Mouse (Mus musculus): Measurements from ENCODE around the gene Tatdn2. TPM values are rescaled to one million over a fixed set of nuclear protein-coding genes. Genes with fewer than 3 reads are reported as not detected.
"Not testable (repeated sequence)": the region's sequence is repeated elsewhere in the genome, so short reads cannot be mapped to it uniquely, and the experiment has no call there.

The Tatdn2 gene
- total and polyA plus RNA-seq, 2 experiments from 2014 or later, result 1.7 to 67.0 TPM

GRCm38 (mm10) chr6:113695203-113695602 is 1.6 kb upstream of the Tatdn2 start:
- Histone ChIP-seq H3K36me3 (ENCODE audit: insufficient read depth) (peaks cover 3% of the 10 kb centered on the region; the same call in 1 of the 2 replicates), H3K27ac (ENCODE audit: low read depth, low read length) (no peak overlapping the region), H3K4me1 (ENCODE audit: insufficient read depth) (peaks cover 14% of the 10 kb centered on the region; the same call in 1 of the 2 replicates), H3K27me3 (ENCODE audit: insufficient read depth, low read length) (no peaks in the 10 kb centered on the region), H3K9ac (no peak overlapping the region), H3K4me2 (ENCODE audit: low read depth) (no peak overlapping the region), H3K4me3 (ENCODE audit: low read depth, low read length) (no peak overlapping the region), H3K9me3 (ENCODE audit: low read length) (no peaks in the 10 kb centered on the region)
- no peak for TF ChIP-seq CTCF (IDR thresholded peaks at IDR 0.05; ENCODE audit: low read depth)
- WGBS, result 73% methylated on average over 1 of the region's 1 CpGs
- no peak for DNase-seq
- ATAC-seq, result no peak

DNA sequence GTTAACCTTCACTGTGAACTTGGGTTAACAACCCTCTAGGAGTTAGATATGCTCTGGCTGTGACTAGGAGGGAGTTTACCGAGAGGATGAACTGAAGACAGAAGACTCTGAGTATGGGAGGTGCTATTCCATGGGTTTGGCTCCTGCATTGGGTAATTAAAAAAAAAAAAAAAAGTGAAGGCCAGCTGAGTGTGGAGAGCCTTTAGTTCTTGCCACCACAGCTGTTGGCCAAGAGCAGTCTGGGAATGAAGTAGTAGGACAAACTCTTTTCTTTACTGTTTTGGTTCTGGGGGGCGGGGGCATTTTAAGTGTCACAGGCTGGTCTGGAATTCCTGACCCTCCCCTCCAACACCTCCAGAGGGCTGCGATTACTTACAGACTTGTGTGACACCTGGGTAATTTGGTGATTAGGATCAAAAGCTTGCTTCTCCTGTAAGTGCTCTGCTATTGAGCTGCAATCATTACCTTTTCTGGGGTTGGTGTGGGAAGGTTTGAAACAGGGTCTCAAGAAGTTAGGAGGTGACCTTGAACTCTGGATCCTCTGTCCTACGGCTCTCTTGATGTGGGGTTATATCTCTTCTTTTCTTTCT is 989 bp upstream of the Tatdn2 start:
- H3K4me3 ChIP-seq (ENCODE audit: low read depth, low read length), result no peak overlapping the region
- peak overlapping the region; percentile 45 for H3K9ac ChIP-seq
- no peak for TF ChIP-seq CTCF (IDR thresholded peaks at IDR 0.05; ENCODE audit: low read depth)
- peaks cover 5% of the 10 kb centered on the region; the same call in 1 of the 2 replicates for H3K36me3 ChIP-seq (ENCODE audit: insufficient read depth)
- H3K27me3 ChIP-seq (ENCODE audit: insufficient read depth, low read length), result no peaks in the 10 kb centered on the region
- DNase-seq (no peak), ATAC-seq (no peak)
- no peaks in the 10 kb centered on the region for H3K9me3 ChIP-seq (ENCODE audit: low read length)
- H3K27ac ChIP-seq (ENCODE audit: low read depth, low read length), result 0 out of 2 replicates have a peak overlapping the region, but pooled peaks have one; percentile 72
- H3K4me1 ChIP-seq (ENCODE audit: insufficient read depth), result peaks cover 14% of the 10 kb centered on the region; the same call in 1 of the 2 replicates
- 86% methylated on average over 4 of the region's 4 CpGs for WGBS
- H3K4me2 ChIP-seq (ENCODE audit: low read depth), result peak overlapping the region; percentile 99

DNA sequence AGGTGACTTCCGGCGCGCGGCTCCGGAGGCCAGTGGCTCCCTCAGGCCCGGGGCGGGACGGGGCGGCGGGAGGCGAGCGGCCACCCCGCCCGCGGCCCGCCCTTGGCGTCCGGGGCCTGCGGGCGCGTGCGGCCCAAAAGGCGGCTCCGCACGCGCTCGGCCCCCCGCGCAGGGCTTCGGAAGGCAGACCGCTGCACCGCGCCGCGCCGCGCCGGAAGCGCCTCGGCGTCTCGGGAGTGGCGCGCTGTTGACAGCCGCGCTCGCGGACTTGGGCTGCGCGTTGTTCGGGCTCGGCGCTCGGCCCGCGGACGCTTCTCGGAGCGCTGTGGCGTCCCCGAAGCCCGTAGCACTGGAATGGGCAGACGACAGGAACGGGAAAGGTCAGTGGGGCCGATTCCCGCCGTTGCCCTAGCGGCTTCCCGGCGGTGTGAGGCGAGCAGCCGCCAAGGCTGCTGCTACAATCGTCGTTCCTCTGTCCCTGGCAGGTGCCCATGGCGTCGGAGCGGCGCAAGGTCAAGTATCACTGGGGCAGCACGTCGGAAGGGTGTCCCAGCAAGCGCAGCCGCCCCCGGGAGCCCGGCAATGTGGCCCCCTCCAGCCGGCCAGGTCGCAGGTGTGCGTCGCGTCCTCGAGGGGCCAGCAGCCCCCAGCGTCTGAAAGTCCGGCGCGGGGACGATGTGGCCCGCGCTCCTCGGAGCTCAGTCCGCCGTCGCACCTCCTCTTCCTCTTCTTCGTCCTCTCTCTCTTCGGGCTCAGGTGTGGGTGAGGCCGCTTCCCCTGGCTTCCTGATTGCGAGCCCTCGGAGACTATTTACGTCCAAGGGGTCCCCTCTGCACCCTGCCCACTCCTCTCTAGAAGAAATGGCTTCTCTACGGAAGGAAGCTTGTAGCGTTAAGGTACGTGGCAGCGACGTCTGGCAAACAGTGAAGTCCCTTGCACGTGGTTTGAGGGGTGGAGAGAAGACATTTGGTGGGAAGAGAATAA is 664 bp downstream of the Tatdn2 start:
- H3K4me1 ChIP-seq (ENCODE audit: insufficient read depth), result peaks cover 14% of the 10 kb centered on the region; the same call in 1 of the 2 replicates
- H3K36me3 ChIP-seq (ENCODE audit: insufficient read depth), result peaks cover 20% of the 10 kb centered on the region
- no peaks in the 10 kb centered on the region for H3K9me3 ChIP-seq (ENCODE audit: low read length)
- ATAC-seq (peak; percentile 74), DNase-seq (no peak)
- H3K4me2 ChIP-seq (ENCODE audit: low read depth), result peak overlapping the region; percentile 99
- H3K9ac ChIP-seq, result peak overlapping the region; percentile 67
- WGBS, result 1% methylated on average over 99 of the region's 113 CpGs
- no peak for TF ChIP-seq CTCF (IDR thresholded peaks at IDR 0.05; ENCODE audit: low read depth)
- H3K27me3 ChIP-seq (ENCODE audit: insufficient read depth, low read length), result no peaks in the 10 kb centered on the region
- peak overlapping the region; percentile 92 for H3K4me3 ChIP-seq (ENCODE audit: low read depth, low read length)
- H3K27ac ChIP-seq (ENCODE audit: low read depth, low read length), result peak overlapping the region; percentile 84

DNA sequence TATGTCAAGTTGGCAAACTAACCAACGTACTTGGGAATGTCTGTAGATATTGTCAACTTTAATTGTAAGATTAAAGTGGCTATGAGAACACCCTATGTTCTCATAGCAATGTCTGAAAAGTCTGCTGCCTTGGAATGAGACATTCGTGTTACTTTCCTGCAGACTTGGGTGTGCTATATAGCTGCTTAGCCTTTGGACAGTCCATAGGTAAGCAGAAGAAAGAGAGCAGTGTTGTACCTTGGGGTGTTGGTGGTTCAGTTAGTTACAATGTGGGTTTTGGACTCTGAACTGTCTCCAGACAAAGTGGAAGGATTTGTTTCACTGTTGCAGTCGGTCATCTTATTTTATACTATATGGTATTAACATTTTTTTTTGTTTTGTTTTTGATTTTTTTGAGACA is 15.9 kb downstream of the Tatdn2 start:
- H3K4me1 ChIP-seq (ENCODE audit: insufficient read depth), result no peaks in the 10 kb centered on the region
- no peak for TF ChIP-seq CTCF (IDR thresholded peaks at IDR 0.05; ENCODE audit: low read depth)
- no peak overlapping the region for H3K9ac ChIP-seq
- peaks cover 88% of the 10 kb centered on the region for H3K36me3 ChIP-seq (ENCODE audit: insufficient read depth)
- no peaks in the 10 kb centered on the region for H3K27me3 ChIP-seq (ENCODE audit: insufficient read depth, low read length)
- H3K4me2 ChIP-seq (ENCODE audit: low read depth), result no peak overlapping the region
- H3K27ac ChIP-seq (ENCODE audit: low read depth, low read length), result no peak overlapping the region
- no peak overlapping the region for H3K4me3 ChIP-seq (ENCODE audit: low read depth, low read length)
- DNase-seq, result no peak
- no peaks in the 10 kb centered on the region for H3K9me3 ChIP-seq (ENCODE audit: low read length)
- no peak for ATAC-seq
- WGBS, result 90% methylated on average over 3 of the region's 3 CpGs

GRCm38 (mm10) chr6:113713389-113713788 is 16.5 kb downstream of the Tatdn2 start:
- H3K27ac ChIP-seq (ENCODE audit: low read depth, low read length); H3K27me3 ChIP-seq (ENCODE audit: insufficient read depth, low read length); H3K4me1 ChIP-seq (ENCODE audit: insufficient read depth); H3K9me3 ChIP-seq (ENCODE audit: low read length); DNase-seq; H3K4me2 ChIP-seq (ENCODE audit: low read depth); H3K4me3 ChIP-seq (ENCODE audit: low read depth, low read length); H3K9ac ChIP-seq; ATAC-seq: not testable (repeated sequence)
- WGBS, result 90% methylated on average over 4 of the region's 5 CpGs
- peaks cover 86% of the 10 kb centered on the region for H3K36me3 ChIP-seq (ENCODE audit: insufficient read depth)

- Histone ChIP-seq H3K27me3 (ENCODE audit: insufficient read depth, low read length) (no peaks in the 10 kb centered on the region), H3K4me1 (ENCODE audit: insufficient read depth) (no peaks in the 10 kb centered on the region), H3K4me2 (ENCODE audit: low read depth) (no peak overlapping the region), H3K9me3 (ENCODE audit: low read length) (no peaks in the 10 kb centered on the region), H3K27ac (ENCODE audit: low read depth, low read length) (no peak overlapping the region), H3K4me3 (ENCODE audit: low read depth, low read length) (no peak overlapping the region), H3K36me3 (ENCODE audit: insufficient read depth) (peaks cover 84% of the 10 kb centered on the region), H3K9ac (no peak overlapping the region)
- ATAC-seq (no peak), DNase-seq (no peak)
- WGBS, result 93% methylated on average over 2 of the region's 2 CpGs
- no peak for TF ChIP-seq CTCF (IDR thresholded peaks at IDR 0.05; ENCODE audit: low read depth)
Observed at GRCm38 (mm10) chr6:113714276-113714675, 17.4 kb downstream of the Tatdn2 start.

- TF ChIP-seq CTCF (IDR thresholded peaks at IDR 0.05; ENCODE audit: low read depth), result no peak
- Histone ChIP-seq H3K36me3 (ENCODE audit: insufficient read depth) (peaks cover 84% of the 10 kb centered on the region), H3K4me1 (ENCODE audit: insufficient read depth) (no peaks in the 10 kb centered on the region), H3K4me3 (ENCODE audit: low read depth, low read length) (no peak overlapping the region), H3K9ac (no peak overlapping the region), H3K9me3 (ENCODE audit: low read length) (no peaks in the 10 kb centered on the region), H3K27ac (ENCODE audit: low read depth, low read length) (no peak overlapping the region), H3K4me2 (ENCODE audit: low read depth) (no peak overlapping the region), H3K27me3 (ENCODE audit: insufficient read depth, low read length) (no peaks in the 10 kb centered on the region)
- WGBS, result 89% methylated on average over 1 of the region's 1 CpGs
- no peak for DNase-seq
- no peak for ATAC-seq
Observed at GRCm38 (mm10) chr6:113714797-113715196, 17.9 kb downstream of the Tatdn2 start.

All from forebrain, postnatal 0 days (tissue).